In the genomic region with DNA sequence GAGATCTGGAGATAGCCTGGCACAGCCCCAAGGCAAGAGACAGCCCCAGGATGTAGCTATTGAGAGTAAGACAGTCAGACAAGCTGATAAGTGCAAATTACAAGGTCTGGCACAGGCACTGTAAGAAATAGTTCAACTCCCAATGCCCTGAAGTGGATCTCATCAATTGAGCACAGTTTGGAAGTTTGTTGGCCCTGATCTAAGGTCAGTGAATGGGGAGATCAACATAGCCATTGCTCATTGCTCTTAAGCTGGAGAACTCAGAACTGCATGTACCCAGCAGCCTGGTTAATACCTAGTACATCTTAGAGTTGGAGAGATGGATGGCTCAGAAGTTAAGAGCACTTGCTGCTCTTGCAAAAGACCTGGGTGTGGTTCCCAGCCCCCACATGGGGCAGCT, we compare ENCODE assay signal across 14 mouse cellular contexts.
"Had no signal": no experiment of that assay in that cellular context is flagged by ENCODE, and none has a peak within 500 bp of the region (broad histone marks: within the 10 kb centered on the region; RNA-seq: fewer than 3 reads in every experiment).

No protein-coding gene starts in this region.

- DNase-seq: kidney, adult 8-10 months; kidney, postnatal 10 days; kidney, postnatal 36 days; layer of hippocampus, postnatal 36 days; liver, embryonic 13.5 days; lung, embryonic 14.5 days; lung, postnatal 36 days; right cerebral cortex, adult 18-20 months; right cerebral cortex, postnatal 14 days; right cerebral cortex, postnatal 4 days; spleen, adult 18-20 months; thymus, adult 2 months; thymus, postnatal 14 days; thymus, postnatal 4 days had no signal
